In genomic region chr7:126884286-126885164, GRCm38 (mm10) we compare ENCODE assay signal across 8 mouse cellular contexts. TPM values are rescaled to one million over a fixed set of nuclear protein-coding genes. Genes with fewer than 3 reads are reported as not detected.
DNase-seq lines count a peak whose midpoint lies in the region; ATAC-seq lines count a peak whose summit lies in the region.

TSS of gene Taok2 (minus strand) at chr7:126884703.

- H3K9me3 ChIP-seq in hindbrain, embryonic 15.5 days, result no peaks in the 10 kb centered on the region

- peak; percentile 99 for DNase-seq in R1 (ENCODE audit: low read depth, low spot score)
- peak; percentile 98 to 99 for DNase-seq in cerebellum, postnatal 25 days
- peak; percentile 98 to 99 for DNase-seq in frontal cortex, postnatal 36 days (ENCODE audit: low spot score in 2 of 2)
- DNase-seq in left cerebral cortex, adult 11 months (ENCODE audit: low spot score), result peak; percentile 97
- peak; percentile 98 to 100 for DNase-seq in lung, postnatal 4 days
- DNase-seq in retina, postnatal 7 days (ENCODE audit: low read depth, low spot score), result peak; percentile 97
- DNase-seq in urinary bladder, adult 2 months (ENCODE audit: low spot score), result peak; percentile 97

- under 1% methylated on average over 55 of the region's 56 CpGs for WGBS in hindbrain, embryonic 15.5 days

- peak within 1 kb of the TSS; percentile 96 for H3K27ac ChIP-seq in hindbrain, embryonic 15.5 days (replicated peaks)

- ATAC-seq in hindbrain, embryonic 15.5 days (ENCODE audit: low FRiP score, low read depth), result peak; percentile 98

- peak within 1 kb of the TSS; percentile 86 for H3K9ac ChIP-seq in hindbrain, embryonic 15.5 days

- peaks cover 42% of the 10 kb centered on the region for H3K4me1 ChIP-seq in hindbrain, embryonic 15.5 days (replicated peaks)

- peaks cover 8% of the 10 kb centered on the region for H3K36me3 ChIP-seq in hindbrain, embryonic 15.5 days

- no peaks in the 10 kb centered on the region for H3K27me3 ChIP-seq in hindbrain, embryonic 15.5 days

- peak within 1 kb of the TSS; percentile 73 for H3K4me3 ChIP-seq in hindbrain, embryonic 15.5 days

- H3K4me2 ChIP-seq in hindbrain, embryonic 15.5 days, result peak within 1 kb of the TSS; percentile 96

RNA-seq across cellular contexts. Expression of gene Taok2, which starts in this region (rescaled TPM):
- polyA plus RNA-seq in hindbrain, embryonic 15.5 days (2015; fragmentation: Nextera tagmentation; extraction: Ambion mirVana), result 56.2 and 58.1 TPM in 2 replicates
- 55.8 and 65.4 TPM in 2 replicates for polyA plus RNA-seq in urinary bladder, adult 2 months (2012; rRNA removed)

Comparison
In these comparisons a context has a peak if more than half of its experiments do, and no peak if none do; other contexts are left out.
1. Peak in every context shown above with its lines: DNase-seq, ATAC-seq, H3K4me3 ChIP-seq and H3K27ac ChIP-seq.